Mouse (Mus musculus) gonadal fat pad, adult 2 months (tissue): ENCODE measurements around the gene Aldh3b2. TPM values are rescaled to one million over a fixed set of nuclear protein-coding genes. Genes with fewer than 3 reads are reported as not detected.
"Not testable (repeated sequence)": the region's sequence is repeated elsewhere in the genome, so short reads cannot be mapped to it uniquely, and the experiment has no call there.

Experiments used
- DNase-seq: peaks from one replicate; pipeline ENCODE4 v3.0.0-alpha.2; 2012; ENCODE audit warnings: low read depth
- polyA plus RNA-seq: library from polyadenylated mRNA; depleted of rRNA; stranded (reverse); fragments of >200 nt; gene quantifications from 2 replicates; pipeline ENCODE4 v1.2.3, GENCODE M21; 2012

The Aldh3b2 gene
- polyA plus RNA-seq, 1 experiment, result 30.9 TPM

- no peak for DNase-seq
Measured at GRCm38 (mm10) chr19:3947813-3948212, 24.3 kb upstream of the Aldh3b2 start.

- no peak for DNase-seq
Measured at GRCm38 (mm10) chr19:3948546-3948945, 23.6 kb upstream of the Aldh3b2 start.

- DNase-seq, result no peak
Measured at GRCm38 (mm10) chr19:3950331-3950730, 21.8 kb upstream of the Aldh3b2 start.

- DNase-seq, result no peak
Measured at GRCm38 (mm10) chr19:3951461-3951860, 20.7 kb upstream of the Aldh3b2 start.

GRCm38 (mm10) chr19:3952099-3952498, 20.0 kb upstream of the Aldh3b2 start:
- no peak for DNase-seq

GRCm38 (mm10) chr19:3955033-3955432, 17.1 kb upstream of the Aldh3b2 start:
- DNase-seq, result no peak

GRCm38 (mm10) chr19:3955804-3956203, 16.3 kb upstream of the Aldh3b2 start:
- no peak for DNase-seq

- not testable (repeated sequence) for DNase-seq
Measured at GRCm38 (mm10) chr19:3957296-3958036, 14.7 kb upstream of the Aldh3b2 start.

- DNase-seq, result no peak
Measured at GRCm38 (mm10) chr19:3958470-3958869, 13.7 kb upstream of the Aldh3b2 start, which contains the start of gene Aldh3b3. Gene Aldh3b3 (plus strand): TSS chr19:3958645.

GRCm38 (mm10) chr19:3959030-3959429, 13.1 kb upstream of the Aldh3b2 start:
- no peak for DNase-seq

- DNase-seq, result no peak
Measured at GRCm38 (mm10) chr19:3960211-3960610, 11.9 kb upstream of the Aldh3b2 start.

- DNase-seq, result not testable (repeated sequence)
Measured at GRCm38 (mm10) chr19:3961805-3962204, 10.3 kb upstream of the Aldh3b2 start.

- DNase-seq, result no peak
Measured at GRCm38 (mm10) chr19:3962469-3962868, 9.7 kb upstream of the Aldh3b2 start.

GRCm38 (mm10) chr19:3964030-3964429, 8.1 kb upstream of the Aldh3b2 start:
- no peak for DNase-seq

GRCm38 (mm10) chr19:3966330-3967075, 5.6 kb upstream of the Aldh3b2 start:
- DNase-seq, result no peak

GRCm38 (mm10) chr19:3967258-3967657, 4.9 kb upstream of the Aldh3b2 start:
- DNase-seq, result no peak

GRCm38 (mm10) chr19:3974608-3975007, 2.5 kb downstream of the Aldh3b2 start:
- DNase-seq, result not testable (repeated sequence)

- no peak for DNase-seq
Measured at GRCm38 (mm10) chr19:3975866-3976265, 3.7 kb downstream of the Aldh3b2 start.

GRCm38 (mm10) chr19:3980309-3980708, 8.2 kb downstream of the Aldh3b2 start:
- no peak for DNase-seq

GRCm38 (mm10) chr19:3980917-3981316, 8.8 kb downstream of the Aldh3b2 start:
- DNase-seq, result no peak

GRCm38 (mm10) chr19:3983527-3984200, 11.5 kb downstream of the Aldh3b2 start:
- DNase-seq, result no peak

GRCm38 (mm10) chr19:3985261-3985681, 13.1 kb downstream of the Aldh3b2 start:
- DNase-seq, result no peak
